Mouse (Mus musculus) midbrain, postnatal 0 days (tissue): Measurements from ENCODE around the gene Cd3e. TPM values are rescaled to one million over a fixed set of nuclear protein-coding genes. Genes with fewer than 3 reads are reported as not detected.
A peak's percentile ranks its signal among the peaks of the same experiment; 100 is the strongest.
"Not testable (repeated sequence)": the region's sequence is repeated elsewhere in the genome, so short reads cannot be mapped to it uniquely, and the experiment has no call there.

Experiments used
- ATAC-seq: fragments of 200-750 bp; cut with Nextera tagmentation; 2 replicates; pipeline ENCODE4 v1.8.0; 2017; ENCODE audit warnings: moderate number of reproducible peaks, mild to moderate bottlenecking, moderate TSS enrichment, moderate library complexity; ENCODE audit not compliant: low FRiP score
- DNase-seq: peaks from one replicate; pipeline ENCODE4 v3.0.0-alpha.2; 2015; ENCODE audit warnings: low spot score
- H3K27ac ChIP-seq: fragments of 300-500 bp; sonication (generic); 2 replicates; pipeline ENCODE4 v1.5.1; 2014; ENCODE audit warnings: low read depth, mild to moderate bottlenecking, low read length, mixed read lengths
- H3K27me3 ChIP-seq: fragments of 300-500 bp; sonication (generic); 2 replicates; pipeline ENCODE4 v1.6.1; 2014; ENCODE audit warnings: low read length, control low read depth, mixed read lengths; ENCODE audit not compliant: insufficient read depth
- H3K36me3 ChIP-seq: fragments of 300-500 bp; sonication (generic); 2 replicates; pipeline ENCODE4 v1.6.1; 2014; ENCODE audit warnings: low read length, control low read depth, mixed read lengths; ENCODE audit not compliant: insufficient read depth
- H3K4me1 ChIP-seq: fragments of 300-500 bp; sonication (generic); 2 replicates; pipeline ENCODE4 v1.6.1; 2014; ENCODE audit warnings: mild to moderate bottlenecking, control low read depth, antibody characterized with exemption, low read length, mixed read lengths; ENCODE audit not compliant: insufficient read depth
- H3K4me2 ChIP-seq: fragments of 300-500 bp; sonication (generic); 2 replicates; pipeline ENCODE4 v1.6.1; 2014; ENCODE audit warnings: low read depth, mild to moderate bottlenecking, low read length, mixed read lengths; ENCODE audit not compliant: poor library complexity, severe bottlenecking
- H3K4me3 ChIP-seq: fragments of 300-500 bp; sonication (generic); 2 replicates; pipeline ENCODE4 v1.5.1; 2014; ENCODE audit warnings: low read depth, mild to moderate bottlenecking, low read length, moderate library complexity
- H3K9ac ChIP-seq: fragments of 300-500 bp; sonication (generic); replicated peaks from 2 replicates; pipeline ENCODE4 v1.6.1; 2014; ENCODE audit warnings: mild to moderate bottlenecking, low read length, moderate library complexity, mixed read lengths; ENCODE audit not compliant: poor library complexity, severe bottlenecking
- H3K9me3 ChIP-seq: fragments of 300-500 bp; sonication (generic); 2 replicates; pipeline ENCODE4 v1.6.1; 2016; ENCODE audit warnings: low read length, control low read depth
- CTCF ChIP-seq: IDR thresholded peaks from 2 replicates; pipeline ENCODE4 v1.5.1; 2016; ENCODE audit warnings: antibody characterized with exemption, mild to moderate bottlenecking
- WGBS: fragments of 180-500 bp; shearing (Covaris S2); extraction: QIAGEN DNeasy Blood & Tissue Kit; methylation state at CpG from one replicate; pipeline ENCODE4 v1.1.7; 2014; 5-methylcytosine and 5-hydroxymethylcytosine counted together
- polyA plus RNA-seq: library from polyadenylated mRNA; unstranded; fragments of >200 nt; fragmentation: Nextera tagmentation; extraction: Ambion mirVana; gene quantifications from 2 replicates; pipeline ENCODE4 v1.2.1, GENCODE M21; 2015
- total RNA-seq: library from RNA; depleted of rRNA; stranded (reverse); fragments of >200 nt; gene quantifications from 2 replicates; pipeline ENCODE4 v1.2.3, GENCODE M21; 2014

Gene Cd3e
- total and polyA plus RNA-seq, 2 experiments from 2014 or later = 0.15 TPM; not detected in 1

- no peak overlapping the region for H3K27ac ChIP-seq
- DNase-seq (no peak), ATAC-seq (no peak)
- H3K4me1 ChIP-seq = no peaks in the 10 kb centered on the region
- no peak overlapping the region for H3K9ac ChIP-seq
- H3K4me3 ChIP-seq = no peak overlapping the region
- no peaks in the 10 kb centered on the region for H3K36me3 ChIP-seq
- H3K9me3 ChIP-seq = no peaks in the 10 kb centered on the region
- H3K27me3 ChIP-seq = peaks cover 58% of the 10 kb centered on the region
- no peak for TF ChIP-seq CTCF
- peak overlapping the region; percentile 22 for H3K4me2 ChIP-seq
- WGBS = 19% methylated on average over 14 of the region's 14 CpGs
Observed at GRCm38 (mm10) chr9:45040066-45040845, 30.8 kb upstream of the Cd3e start.

GRCm38 (mm10) chr9:45039499-45039898, 30.1 kb upstream of the Cd3e start, which contains the start of gene Mpzl2:
TSS of gene Mpzl2 (plus strand) at chr9:45039799.
- Histone ChIP-seq H3K9me3 (no peaks in the 10 kb centered on the region), H3K4me2 (peak within 1 kb of the TSS; percentile 22; the same call in 1 of the 2 replicates), H3K27ac (no peak within 1 kb of the TSS), H3K27me3 (peaks cover 57% of the 10 kb centered on the region), H3K9ac (no peak within 1 kb of the TSS), H3K4me3 (no peak within 1 kb of the TSS), H3K36me3 (no peaks in the 10 kb centered on the region), H3K4me1 (no peaks in the 10 kb centered on the region)
- ATAC-seq = no peak
- WGBS = 64% methylated on average over 5 of the region's 5 CpGs
- no peak for DNase-seq
- no peak for TF ChIP-seq CTCF

GRCm38 (mm10) chr9:45037803-45038202, 28.4 kb upstream of the Cd3e start:
- not testable (repeated sequence) for H3K9ac ChIP-seq, H3K36me3 ChIP-seq, ATAC-seq, H3K4me2 ChIP-seq, H3K4me3 ChIP-seq, H3K4me1 ChIP-seq, H3K9me3 ChIP-seq, H3K27ac ChIP-seq, DNase-seq
- peaks cover 44% of the 10 kb centered on the region for H3K27me3 ChIP-seq
- 76% methylated on average over 1 of the region's 1 CpGs for WGBS

DNA sequence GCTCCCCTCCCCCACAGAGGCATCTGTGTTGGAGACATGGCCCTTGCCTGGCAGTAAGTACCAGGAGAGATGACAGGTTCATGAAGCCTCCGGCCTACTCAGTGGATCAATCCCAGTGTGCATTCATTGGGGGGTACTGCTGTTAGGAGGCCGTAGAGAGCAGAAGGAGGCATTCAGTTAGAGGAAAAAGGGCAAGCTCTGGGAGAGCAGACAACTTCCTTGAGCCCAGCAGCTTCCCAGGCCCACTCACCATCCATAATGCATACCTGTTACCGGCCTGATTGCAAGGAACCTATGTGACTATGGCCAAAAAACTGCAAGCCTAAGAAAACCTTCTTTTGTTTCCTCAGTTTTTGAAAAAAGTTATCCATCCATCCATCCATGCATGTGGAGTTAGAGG, 25.1 kb upstream of the Cd3e start:
- H3K9ac ChIP-seq = no peak overlapping the region
- no peak overlapping the region for H3K4me3 ChIP-seq
- no peak for TF ChIP-seq CTCF
- no peak overlapping the region for H3K4me2 ChIP-seq
- no peak overlapping the region for H3K27ac ChIP-seq
- H3K27me3 ChIP-seq = peaks cover 14% of the 10 kb centered on the region
- no peaks in the 10 kb centered on the region for H3K4me1 ChIP-seq
- no peak for ATAC-seq
- H3K9me3 ChIP-seq = no peaks in the 10 kb centered on the region
- no peaks in the 10 kb centered on the region for H3K36me3 ChIP-seq
- WGBS = 84% methylated on average over 3 of the region's 3 CpGs
- DNase-seq = no peak

DNA sequence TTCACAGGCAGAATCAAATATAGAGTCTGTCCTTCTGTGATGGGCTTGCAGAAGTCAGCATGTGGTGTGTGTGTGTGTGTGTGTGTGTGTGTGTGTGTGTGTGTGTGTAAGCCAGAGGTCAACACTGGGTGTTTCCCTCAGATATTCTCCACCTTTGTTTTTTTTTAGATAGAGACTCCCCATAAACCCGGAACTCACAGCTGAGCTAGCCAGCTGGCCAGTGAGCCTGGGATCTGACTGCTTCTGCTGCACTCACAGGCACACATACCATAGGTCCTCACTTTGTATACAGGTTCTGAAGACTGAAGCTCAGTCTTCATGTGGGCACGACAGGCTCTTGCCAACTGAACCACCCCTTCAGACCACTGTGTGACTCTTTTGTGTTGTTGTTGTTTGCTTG, 22.8 kb upstream of the Cd3e start:
- no peak overlapping the region for H3K9ac ChIP-seq
- no peak overlapping the region for H3K4me2 ChIP-seq
- TF ChIP-seq CTCF = no peak
- no peaks in the 10 kb centered on the region for H3K4me1 ChIP-seq
- no peaks in the 10 kb centered on the region for H3K9me3 ChIP-seq
- ATAC-seq (no peak), DNase-seq (no peak)
- no peaks in the 10 kb centered on the region for H3K36me3 ChIP-seq
- H3K4me3 ChIP-seq = no peak overlapping the region
- H3K27ac ChIP-seq = no peak overlapping the region
- H3K27me3 ChIP-seq = peaks cover 7% of the 10 kb centered on the region
- WGBS = 78% methylated on average over 2 of the region's 2 CpGs

- Histone ChIP-seq H3K9me3 (no peaks in the 10 kb centered on the region), H3K4me1 (no peaks in the 10 kb centered on the region), H3K9ac (no peak overlapping the region), H3K27ac (no peak overlapping the region), H3K4me2 (no peak overlapping the region), H3K27me3 (peaks cover 7% of the 10 kb centered on the region), H3K36me3 (no peaks in the 10 kb centered on the region), H3K4me3 (no peak overlapping the region)
- 67% methylated on average over 6 of the region's 6 CpGs for WGBS
- ATAC-seq (no peak), DNase-seq (no peak)
- TF ChIP-seq CTCF = no peak
Observed at GRCm38 (mm10) chr9:45030341-45030740, 20.9 kb upstream of the Cd3e start.
